Mouse (Mus musculus): ENCODE data around the gene Dupd1.

DNA sequence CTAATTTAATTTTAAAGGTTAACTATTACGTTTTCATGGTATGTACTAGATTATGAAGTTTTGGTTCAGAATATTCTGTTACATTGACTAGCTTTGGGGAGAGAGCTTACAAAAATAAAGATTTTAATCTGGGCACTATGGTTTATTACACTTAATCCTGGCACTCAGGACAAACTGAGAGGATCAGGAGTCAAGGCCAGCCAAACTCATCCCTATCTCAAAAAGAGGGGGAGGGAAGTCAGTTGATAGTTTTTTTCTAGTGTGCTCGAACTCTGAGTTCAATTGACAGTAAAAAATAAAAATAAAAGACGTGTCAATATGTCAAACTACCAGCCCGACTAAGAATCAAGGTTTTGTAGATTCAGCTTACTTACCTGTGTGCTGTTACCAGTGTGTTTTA, 39.0 kb upstream of the Dupd1 start:
- TF ChIP-seq CTCF (IDR thresholded peaks at IDR 0.05; ENCODE audit: borderline replicate concordance, insufficient read depth, low read length) (no peak), POLR2A (IDR thresholded peaks at IDR 0.05; ENCODE audit: low read depth, low read length) (no peak)

All from embryonic fibroblast, embryonic 13.5 days (primary cell).